Mouse (Mus musculus): ENCODE data around the gene Tshb.

DNA sequence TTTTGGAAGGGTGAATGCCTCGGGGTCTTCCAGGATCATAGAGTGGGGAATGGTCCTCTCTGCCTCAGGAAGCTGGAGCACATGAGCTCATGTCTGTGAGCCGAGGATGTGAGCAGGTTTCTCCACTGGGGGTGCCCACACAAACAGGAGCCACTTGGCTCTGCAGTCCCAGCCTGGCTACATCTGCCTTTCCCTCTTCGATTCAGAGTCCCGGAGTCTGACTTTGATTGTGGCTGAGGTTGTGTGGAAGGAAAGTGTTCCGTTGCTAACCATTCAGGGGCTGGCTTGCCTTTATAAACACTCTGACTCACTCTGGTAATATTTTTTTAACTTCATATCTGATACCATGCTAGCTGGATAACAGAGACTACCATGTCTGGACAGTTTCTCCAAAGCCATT is 30.1 kb downstream of the Tshb start:
- TF ChIP-seq TAL1 (IDR thresholded peaks at IDR 0.05; ENCODE audit: low read length), result no peak
- no peak for TF ChIP-seq GATA1 (IDR thresholded peaks at IDR 0.05; ENCODE audit: low read length)
